ENCODE assay signal across 20 mouse cellular contexts in the genomic region with DNA sequence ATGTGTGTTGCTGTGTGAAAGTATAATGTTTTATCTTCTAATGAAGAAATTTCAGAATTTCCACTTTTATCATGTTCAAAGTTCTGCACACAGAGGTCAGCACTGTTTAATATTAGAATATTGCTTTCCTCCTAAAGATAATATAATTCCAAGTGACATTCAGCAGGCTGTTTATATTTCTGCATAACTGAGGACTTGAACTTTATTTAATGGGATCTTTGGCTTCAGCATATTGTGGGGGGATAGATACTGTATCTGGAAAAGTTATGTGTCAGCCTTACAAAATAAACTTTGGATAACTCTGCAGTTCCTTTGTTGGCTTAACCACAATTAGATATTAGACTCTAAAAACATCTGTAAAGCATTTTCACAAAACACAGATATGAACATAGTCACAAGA. TPM values are rescaled to one million over a fixed set of nuclear protein-coding genes. Genes with fewer than 3 reads are reported as not detected.
"Had no signal": no experiment of that assay in that cellular context is flagged by ENCODE, and none has a peak within 500 bp of the region (broad histone marks: within the 10 kb centered on the region; RNA-seq: fewer than 3 reads in every experiment).

No protein-coding gene starts in this region.

- H3K4me2 ChIP-seq: kidney, embryonic 15.5 days; liver, embryonic 12.5 days; liver, embryonic 15.5 days; midbrain, embryonic 12.5 days; midbrain, embryonic 15.5 days; neural tube, embryonic 13.5 days had no signal

- H3K27ac ChIP-seq: kidney, embryonic 15.5 days; layer of hippocampus, adult 2 months; liver, embryonic 12.5 days; liver, embryonic 15.5 days; midbrain, embryonic 12.5 days; midbrain, embryonic 15.5 days; neural tube, embryonic 13.5 days had no signal

- H3K9ac ChIP-seq: kidney, embryonic 15.5 days; liver, embryonic 12.5 days; liver, embryonic 15.5 days; midbrain, embryonic 12.5 days; midbrain, embryonic 15.5 days; neural tube, embryonic 13.5 days had no signal

- H3K4me1 ChIP-seq: kidney, embryonic 15.5 days; liver, embryonic 12.5 days; liver, embryonic 15.5 days; midbrain, embryonic 12.5 days; midbrain, embryonic 15.5 days; neural tube, embryonic 13.5 days had no signal

- H3K36me3 ChIP-seq: kidney, embryonic 15.5 days; liver, embryonic 12.5 days; liver, embryonic 15.5 days; midbrain, embryonic 12.5 days; midbrain, embryonic 15.5 days; neural tube, embryonic 13.5 days had no signal

- DNase-seq: kidney, adult 11 months; kidney, adult 8-10 months; kidney, postnatal 14 days; layer of hippocampus, adult 9-11 months; lung, adult 18-20 months; lung, postnatal 14 days; lung, postnatal 4 days; retina, postnatal 1 day; right cerebral cortex, postnatal 25 days; spleen, adult 18-20 months; thymus, postnatal 25 days had no signal

- H3K9me3 ChIP-seq: kidney, embryonic 15.5 days; liver, embryonic 12.5 days; liver, embryonic 15.5 days; midbrain, embryonic 12.5 days; midbrain, embryonic 15.5 days; neural tube, embryonic 13.5 days had no signal

- H3K4me3 ChIP-seq: kidney, embryonic 15.5 days; layer of hippocampus, adult 2 months; liver, embryonic 12.5 days; liver, embryonic 15.5 days; midbrain, embryonic 12.5 days; midbrain, embryonic 15.5 days; neural tube, embryonic 13.5 days had no signal

- H3K27me3 ChIP-seq: kidney, embryonic 15.5 days; liver, embryonic 12.5 days; liver, embryonic 15.5 days; midbrain, embryonic 12.5 days; midbrain, embryonic 15.5 days; neural tube, embryonic 13.5 days had no signal

- ATAC-seq: hindbrain, embryonic 16.5 days; liver, embryonic 12.5 days; midbrain, embryonic 15.5 days had no signal

RNA-seq across cellular contexts. Expression of gene Cd200r3, which starts 40.6 kb away (rescaled TPM):
- polyA plus RNA-seq: limb, embryonic 11.5 days; midbrain, embryonic 12.5 days; midbrain, embryonic 15.5 days; neural tube, embryonic 13.5 days had no signal
